Mouse (Mus musculus): ENCODE results near the gene Zfp366. TPM values are rescaled to one million over a fixed set of nuclear protein-coding genes. Genes with fewer than 3 reads are reported as not detected.

Gene Zfp366
- total and polyA plus RNA-seq, 3 experiments = not detected

GRCm38 (mm10) chr13:99264483-99264882, 79.9 kb downstream of the Zfp366 start:
- Histone ChIP-seq H3K79me2 (replicated peaks; ENCODE audit: control insufficient read depth, extremely low read depth, insufficient read depth, poor library complexity, severe bottlenecking) (no peaks in the 10 kb centered on the region), H3K4me1 (ENCODE audit: control insufficient read depth in 1 of 2, insufficient read depth in 2 of 2) (peaks cover 15 to 16% of the 10 kb centered on the region in 2 experiments), H3K9ac (ENCODE audit: insufficient read depth, low read depth) (no peak overlapping the region), H3K36me3 (replicated peaks in 1 of 2; ENCODE audit: control insufficient read depth in 1 of 2, insufficient read depth in 1 of 2, low read length in 1 of 2) (no peaks in the 10 kb centered on the region), H3K27me3 (replicated peaks) (peaks cover 15% of the 10 kb centered on the region), H3K9me3 (replicated peaks; ENCODE audit: low read length) (no peaks in the 10 kb centered on the region), H3K27ac (ENCODE audit: insufficient read depth, low read depth) (no peak overlapping the region), H3K4me2 (ENCODE audit: insufficient read depth, low read depth, poor library complexity, severe bottlenecking) (no peak overlapping the region), H3K4me3 (replicated peaks in 1 of 3; ENCODE audit: low read depth in 2 of 3, low read length in 2 of 3, poor library complexity in 1 of 3) (no peak overlapping the region)
- TF ChIP-seq POLR2AphosphoS2 (IDR thresholded peaks at IDR 0.05; ENCODE audit: low read depth, low read length) (no peak), POLR2A (IDR thresholded peaks at IDR 0.05; ENCODE audit: low read depth, low read length) (no peak), EP300 (IDR thresholded peaks at IDR 0.05; ENCODE audit: low read length) (no peak), NELFE (IDR thresholded peaks at IDR 0.05; ENCODE audit: low read depth, low read length) (no peak), PAX5 (IDR thresholded peaks at IDR 0.05; ENCODE audit: low read length) (no peak), MAZ (IDR thresholded peaks at IDR 0.05; ENCODE audit: low read depth, low read length) (no peak), HCFC1 (IDR thresholded peaks at IDR 0.05; ENCODE audit: low read depth, low read length) (no peak), NRF1 (IDR thresholded peaks at IDR 0.05; ENCODE audit: low read depth, low read length) (no peak), ZKSCAN1 (IDR thresholded peaks at IDR 0.05; ENCODE audit: borderline replicate concordance, low read depth, low read length) (no peak), ZMIZ1 (IDR thresholded peaks at IDR 0.05; ENCODE audit: low read depth, low read length) (no peak), MYC (IDR thresholded peaks at IDR 0.05; ENCODE audit: low read depth, low read length) (no peak), RAD21 (IDR thresholded peaks at IDR 0.05; ENCODE audit: low read depth, low read length) (no peak), ZNF384 (IDR thresholded peaks at IDR 0.05; ENCODE audit: low read depth, low read length) (no peak), CHD2 (IDR thresholded peaks at IDR 0.05; ENCODE audit: low read length) (no peak), BHLHE40 (IDR thresholded peaks at IDR 0.05; ENCODE audit: low read depth, low read length) (no peak), ZC3H11A (IDR thresholded peaks at IDR 0.05; ENCODE audit: low read depth, low read length) (no peak), MAFK (IDR thresholded peaks at IDR 0.05; ENCODE audit: insufficient replicate concordance, low read length) (no peak)
- DNase-seq (ENCODE audit: extremely low read depth) = no peak
- in situ Hi-C loops (cut with MboI; ENCODE audit: low pct_ligation_motif_present, low pct_unique_long_range_greater_than_20kb, low sequenced_read_pairs) = no loop called here
- dilution Hi-C loops (cut with MboI; ENCODE audit: extremely low pct_ligation_motif_present, extremely low pct_unique_long_range_greater_than_20kb, low sequenced_read_pairs) = no loop called here

- TF ChIP-seq ETS1 (conservative IDR thresholded peaks at IDR 0.05; ENCODE audit: low read depth, low read length) = no peak
- TF ChIP-seq KAT2A (IDR thresholded peaks at IDR 0.05; ENCODE audit: insufficient replicate concordance, low read length) = no peak
- no peak for TF ChIP-seq ZC3H11A (IDR thresholded peaks at IDR 0.05; ENCODE audit: low read depth, low read length)
- no peak for TF ChIP-seq CTCF (conservative IDR thresholded peaks at IDR 0.05 in 1 of 2, IDR thresholded peaks at IDR 0.05 in 1 of 2; ENCODE audit: low read depth in 2 of 2, low read length in 2 of 2)
- TF ChIP-seq IRF4 (IDR thresholded peaks at IDR 0.05; ENCODE audit: low read depth, low read length) = no peak
- no peak for TF ChIP-seq RCOR1 (conservative IDR thresholded peaks at IDR 0.05; ENCODE audit: low read depth, low read length)
- no peak for TF ChIP-seq SMC3 (IDR thresholded peaks at IDR 0.05; ENCODE audit: low read depth, low read length)
- TF ChIP-seq CHD1 (IDR thresholded peaks at IDR 0.05; ENCODE audit: low read depth, low read length) = no peak
- in situ Hi-C loops (cut with MboI; ENCODE audit: low pct_ligation_motif_present, low pct_unique_long_range_greater_than_20kb, low sequenced_read_pairs) = no loop called here
- H3K79me2 ChIP-seq (replicated peaks; ENCODE audit: control insufficient read depth, extremely low read depth, insufficient read depth, poor library complexity, severe bottlenecking) = no peaks in the 10 kb centered on the region
- no peak for DNase-seq (ENCODE audit: extremely low read depth)
- H3K4me2 ChIP-seq (ENCODE audit: insufficient read depth, low read depth, poor library complexity, severe bottlenecking) = no peak overlapping the region
- H3K27me3 ChIP-seq (replicated peaks) = peaks cover 19% of the 10 kb centered on the region
- H3K36me3 ChIP-seq (replicated peaks in 1 of 2; ENCODE audit: control insufficient read depth in 1 of 2, insufficient read depth in 1 of 2, low read length in 1 of 2) = no peaks in the 10 kb centered on the region
- H3K4me1 ChIP-seq (ENCODE audit: control insufficient read depth in 1 of 2, insufficient read depth in 2 of 2) = peaks cover 0 to 8% of the 10 kb centered on the region in 2 experiments; a peak in 1 of 4 replicates
- no peak overlapping the region for H3K4me3 ChIP-seq (replicated peaks in 1 of 3; ENCODE audit: low read depth in 2 of 3, low read length in 2 of 3, poor library complexity in 1 of 3)
- dilution Hi-C loops (cut with MboI; ENCODE audit: extremely low pct_ligation_motif_present, extremely low pct_unique_long_range_greater_than_20kb, low sequenced_read_pairs) = no loop called here
- peaks cover 11% of the 10 kb centered on the region for H3K9me3 ChIP-seq (replicated peaks; ENCODE audit: low read length)
- H3K9ac ChIP-seq (ENCODE audit: insufficient read depth, low read depth) = no peak overlapping the region
- H3K27ac ChIP-seq (ENCODE audit: insufficient read depth, low read depth) = no peak overlapping the region
Measured at GRCm38 (mm10) chr13:99272046-99272445, 87.4 kb downstream of the Zfp366 start.
